Mouse (Mus musculus): ENCODE measurements around the gene Qk.

The Qk gene

GRCm38 (mm10) chr17:10334957-10335690 is 15.5 kb upstream of the Qk start:
- Histone ChIP-seq H3K27me3 (ENCODE audit: control insufficient read depth, insufficient read depth, low read length, poor library complexity, severe bottlenecking) (no peaks in the 10 kb centered on the region; the same call in 1 of the 2 replicates), H3K36me3 (ENCODE audit: control insufficient read depth, insufficient read depth, low read length, poor library complexity, severe bottlenecking) (no peaks in the 10 kb centered on the region)
- no peak for DNase-seq (ENCODE audit: low read depth, low spot score)

GRCm38 (mm10) chr17:10334481-10334880 is 14.8 kb upstream of the Qk start:
- no peaks in the 10 kb centered on the region; the same call in 1 of the 2 replicates for H3K27me3 ChIP-seq (ENCODE audit: control insufficient read depth, insufficient read depth, low read length, poor library complexity, severe bottlenecking)
- DNase-seq (ENCODE audit: low read depth, low spot score), result no peak
- no peaks in the 10 kb centered on the region for H3K36me3 ChIP-seq (ENCODE audit: control insufficient read depth, insufficient read depth, low read length, poor library complexity, severe bottlenecking)

- no peak for DNase-seq (ENCODE audit: low read depth, low spot score)
- no peaks in the 10 kb centered on the region for H3K36me3 ChIP-seq (ENCODE audit: control insufficient read depth, insufficient read depth, low read length, poor library complexity, severe bottlenecking)
- no peaks in the 10 kb centered on the region; the same call in 1 of the 2 replicates for H3K27me3 ChIP-seq (ENCODE audit: control insufficient read depth, insufficient read depth, low read length, poor library complexity, severe bottlenecking)
Observed at GRCm38 (mm10) chr17:10333321-10333720, 13.7 kb upstream of the Qk start.

- H3K36me3 ChIP-seq (ENCODE audit: control insufficient read depth, insufficient read depth, low read length, poor library complexity, severe bottlenecking), result no peaks in the 10 kb centered on the region
- DNase-seq (ENCODE audit: low read depth, low spot score), result no peak
- no peaks in the 10 kb centered on the region; the same call in 1 of the 2 replicates for H3K27me3 ChIP-seq (ENCODE audit: control insufficient read depth, insufficient read depth, low read length, poor library complexity, severe bottlenecking)
Observed at GRCm38 (mm10) chr17:10332127-10332526, 12.5 kb upstream of the Qk start.

GRCm38 (mm10) chr17:10329461-10329860 is 9.8 kb upstream of the Qk start:
- no peaks in the 10 kb centered on the region for H3K27me3 ChIP-seq (ENCODE audit: control insufficient read depth, insufficient read depth, low read length, poor library complexity, severe bottlenecking)
- no peak for DNase-seq (ENCODE audit: low read depth, low spot score)
- no peaks in the 10 kb centered on the region for H3K36me3 ChIP-seq (ENCODE audit: control insufficient read depth, insufficient read depth, low read length, poor library complexity, severe bottlenecking)

GRCm38 (mm10) chr17:10328544-10329100 is 9.0 kb upstream of the Qk start:
- DNase-seq (ENCODE audit: low read depth, low spot score), result no peak
- Histone ChIP-seq H3K27me3 (ENCODE audit: control insufficient read depth, insufficient read depth, low read length, poor library complexity, severe bottlenecking) (no peaks in the 10 kb centered on the region), H3K36me3 (ENCODE audit: control insufficient read depth, insufficient read depth, low read length, poor library complexity, severe bottlenecking) (no peaks in the 10 kb centered on the region)

GRCm38 (mm10) chr17:10327584-10328210 is 8.0 kb upstream of the Qk start:
- H3K36me3 ChIP-seq (ENCODE audit: control insufficient read depth, insufficient read depth, low read length, poor library complexity, severe bottlenecking), result no peaks in the 10 kb centered on the region
- DNase-seq (ENCODE audit: low read depth, low spot score), result no peak

GRCm38 (mm10) chr17:10326596-10327045 is 7.0 kb upstream of the Qk start:
- H3K36me3 ChIP-seq (ENCODE audit: control insufficient read depth, insufficient read depth, low read length, poor library complexity, severe bottlenecking), result no peaks in the 10 kb centered on the region
- H3K27me3 ChIP-seq (ENCODE audit: control insufficient read depth, insufficient read depth, low read length, poor library complexity, severe bottlenecking), result no peaks in the 10 kb centered on the region
- DNase-seq (ENCODE audit: low read depth, low spot score), result no peak

More at GRCm38 (mm10) chr17:10327584-10328210, 8.0 kb upstream of the Qk start:
- no peaks in the 10 kb centered on the region for H3K27me3 ChIP-seq (ENCODE audit: control insufficient read depth, insufficient read depth, low read length, poor library complexity, severe bottlenecking)

- DNase-seq (ENCODE audit: low read depth, low spot score), result no peak
- H3K36me3 ChIP-seq (ENCODE audit: control insufficient read depth, insufficient read depth, low read length, poor library complexity, severe bottlenecking), result no peaks in the 10 kb centered on the region
- H3K27me3 ChIP-seq (ENCODE audit: control insufficient read depth, insufficient read depth, low read length, poor library complexity, severe bottlenecking), result no peaks in the 10 kb centered on the region
Observed at GRCm38 (mm10) chr17:10325921-10326320, 6.3 kb upstream of the Qk start.

- DNase-seq (ENCODE audit: low read depth, low spot score), result no peak
- no peaks in the 10 kb centered on the region for H3K27me3 ChIP-seq (ENCODE audit: control insufficient read depth, insufficient read depth, low read length, poor library complexity, severe bottlenecking)
- no peaks in the 10 kb centered on the region for H3K36me3 ChIP-seq (ENCODE audit: control insufficient read depth, insufficient read depth, low read length, poor library complexity, severe bottlenecking)
Observed at GRCm38 (mm10) chr17:10321754-10322153, 2.1 kb upstream of the Qk start.

- no peaks in the 10 kb centered on the region for H3K36me3 ChIP-seq (ENCODE audit: control insufficient read depth, insufficient read depth, low read length, poor library complexity, severe bottlenecking)
- no peaks in the 10 kb centered on the region for H3K27me3 ChIP-seq (ENCODE audit: control insufficient read depth, insufficient read depth, low read length, poor library complexity, severe bottlenecking)
- DNase-seq (ENCODE audit: low read depth, low spot score), result no peak
Observed at GRCm38 (mm10) chr17:10321092-10321491, 1.4 kb upstream of the Qk start.

- no peaks in the 10 kb centered on the region for H3K27me3 ChIP-seq (ENCODE audit: control insufficient read depth, insufficient read depth, low read length, poor library complexity, severe bottlenecking)
- no peaks in the 10 kb centered on the region for H3K36me3 ChIP-seq (ENCODE audit: control insufficient read depth, insufficient read depth, low read length, poor library complexity, severe bottlenecking)
- DNase-seq (ENCODE audit: low read depth, low spot score), result no peak
Observed at GRCm38 (mm10) chr17:10320456-10320790, 769 bp upstream of the Qk start.

GRCm38 (mm10) chr17:10319431-10319684 is 296 bp downstream of the Qk start:
- H3K27me3 ChIP-seq (ENCODE audit: control insufficient read depth, insufficient read depth, low read length, poor library complexity, severe bottlenecking), result no peaks in the 10 kb centered on the region
- no peaks in the 10 kb centered on the region for H3K36me3 ChIP-seq (ENCODE audit: control insufficient read depth, insufficient read depth, low read length, poor library complexity, severe bottlenecking)
- DNase-seq (ENCODE audit: low read depth, low spot score), result no peak

GRCm38 (mm10) chr17:10318561-10319430 is 858 bp downstream of the Qk start:
- Histone ChIP-seq H3K27me3 (ENCODE audit: control insufficient read depth, insufficient read depth, low read length, poor library complexity, severe bottlenecking) (no peaks in the 10 kb centered on the region), H3K36me3 (ENCODE audit: control insufficient read depth, insufficient read depth, low read length, poor library complexity, severe bottlenecking) (no peaks in the 10 kb centered on the region)
- peak; percentile 80 for DNase-seq (ENCODE audit: low read depth, low spot score)

All from splenic B cell, adult 2 months (primary cell).